Mouse (Mus musculus) E14TG2a.4 (cell line): ENCODE results near the gene Ankrd63.

Source experiments
- CTCF ChIP-seq: conservative IDR thresholded peaks from 2 replicates; pipeline ENCODE4 v1.5.1; 2014; ENCODE audit warnings: low read length
- NANOG ChIP-seq: IDR thresholded peaks from 2 replicates; pipeline ENCODE4 v1.6.1; 2014; ENCODE audit warnings: borderline replicate concordance, low read length, mixed read lengths
- POU5F1 ChIP-seq: IDR thresholded peaks from 2 replicates; pipeline ENCODE4 v1.6.1; 2014; ENCODE audit warnings: low read length, borderline replicate concordance

DNA sequence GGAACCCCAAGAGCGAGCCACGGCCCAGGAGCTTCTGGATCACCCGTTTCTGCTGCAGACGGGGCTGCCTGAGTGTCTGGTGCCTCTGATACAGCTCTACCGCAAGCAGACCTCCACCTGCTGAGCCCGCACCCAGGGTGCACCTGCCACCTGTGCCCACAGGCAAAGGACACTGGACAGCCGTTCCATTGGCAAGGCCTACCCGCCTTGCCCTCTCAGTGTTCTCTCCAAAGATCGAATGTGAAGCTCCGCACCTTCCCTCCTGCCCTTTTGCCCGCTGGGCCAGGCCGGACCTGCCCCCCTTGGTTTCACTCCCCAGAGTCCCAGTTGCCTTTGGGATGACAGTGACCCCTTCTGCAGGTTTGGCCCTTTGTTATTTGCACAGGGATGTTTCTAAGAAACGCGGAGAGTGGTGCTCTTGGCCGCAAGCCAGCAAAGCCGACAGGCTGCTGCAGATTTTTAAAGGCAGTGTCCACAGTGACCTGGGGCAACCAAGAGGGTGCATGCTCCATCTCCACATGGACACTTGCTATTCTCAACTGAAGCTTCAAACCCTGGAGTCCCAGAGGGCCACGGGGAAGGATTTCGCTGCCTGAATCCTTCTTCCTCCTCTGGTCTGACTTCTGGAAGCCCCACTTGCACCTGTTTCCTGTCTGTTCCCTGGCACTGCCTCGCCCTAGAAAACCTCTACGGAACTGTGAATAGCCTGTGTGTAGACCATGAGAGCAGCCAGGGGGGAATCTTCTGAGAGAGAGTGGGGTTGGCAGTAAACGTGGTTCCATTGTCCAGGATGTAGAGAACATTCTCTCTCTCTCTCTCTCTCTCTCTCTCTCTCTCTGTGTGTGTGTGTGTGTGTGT lies 7.1 kb downstream of the Ankrd63 start:
- TF ChIP-seq CTCF, result no peak
- no peak for TF ChIP-seq POU5F1
- TF ChIP-seq NANOG, result no peak
